Mouse (Mus musculus): ENCODE data around the gene Dlg2. TPM values are rescaled to one million over a fixed set of nuclear protein-coding genes. Genes with fewer than 3 reads are reported as not detected.

Dlg2 gene
- polyA plus RNA-seq, 1 experiment from 2014 or later = 4.1 TPM

- H3K4me3 ChIP-seq (replicated peaks) = peak overlapping the region; percentile 38
- no peaks in the 10 kb centered on the region for H3K9me3 ChIP-seq
- WGBS = 21% methylated on average over 29 of the region's 29 CpGs
- peak overlapping the region; percentile 78 for H3K4me2 ChIP-seq
- peak; percentile 27; the same call in 1 of the 2 replicates for ATAC-seq (ENCODE audit: insufficient read depth, low FRiP score, low read depth)
- no peak overlapping the region for H3K27ac ChIP-seq
- no peaks in the 10 kb centered on the region for H3K36me3 ChIP-seq
- H3K27me3 ChIP-seq (replicated peaks) = no peaks in the 10 kb centered on the region
- peak overlapping the region; percentile 29; the same call in 1 of the 2 replicates for H3K9ac ChIP-seq
- H3K4me1 ChIP-seq = peaks cover 5% of the 10 kb centered on the region
These were observed 1704.4 kb downstream of the Dlg2 start for GRCm38 (mm10) chr7:92180591-92181587.

GRCm38 (mm10) chr7:92181959-92182612 lies 1705.6 kb downstream of the Dlg2 start:
- H3K4me3 ChIP-seq (replicated peaks) = no peak overlapping the region
- H3K9ac ChIP-seq = no peak overlapping the region
- 22% methylated on average over 10 of the region's 10 CpGs for WGBS

GRCm38 (mm10) chr7:92184371-92185059 lies 1708.0 kb downstream of the Dlg2 start:
- H3K27ac ChIP-seq = no peak overlapping the region
- H3K4me1 ChIP-seq = peaks cover 5% of the 10 kb centered on the region
- H3K36me3 ChIP-seq = no peaks in the 10 kb centered on the region
- no peaks in the 10 kb centered on the region for H3K27me3 ChIP-seq (replicated peaks)
- no peak for ATAC-seq (ENCODE audit: insufficient read depth, low FRiP score, low read depth)
- no peaks in the 10 kb centered on the region for H3K9me3 ChIP-seq
- H3K4me2 ChIP-seq = no peak overlapping the region
- WGBS = 79% methylated on average over 7 of the region's 7 CpGs
- H3K4me3 ChIP-seq (replicated peaks) = no peak overlapping the region
- H3K9ac ChIP-seq = no peak overlapping the region

More at GRCm38 (mm10) chr7:92181959-92182612, 1705.6 kb downstream of the Dlg2 start:
- peak overlapping the region; percentile 19; the same call in 1 of the 2 replicates for H3K4me2 ChIP-seq
- no peaks in the 10 kb centered on the region for H3K27me3 ChIP-seq (replicated peaks)
- no peaks in the 10 kb centered on the region for H3K36me3 ChIP-seq
- peaks cover 5% of the 10 kb centered on the region for H3K4me1 ChIP-seq
- no peak overlapping the region for H3K27ac ChIP-seq
- 0 out of 2 replicates have a peak, but pooled peaks have one; percentile 22 for ATAC-seq (ENCODE audit: insufficient read depth, low FRiP score, low read depth)
- no peaks in the 10 kb centered on the region for H3K9me3 ChIP-seq

GRCm38 (mm10) chr7:92186341-92186740 lies 1709.9 kb downstream of the Dlg2 start:
- H3K4me3 ChIP-seq (replicated peaks) = no peak overlapping the region
- no peaks in the 10 kb centered on the region for H3K4me1 ChIP-seq
- no peaks in the 10 kb centered on the region for H3K27me3 ChIP-seq (replicated peaks)
- H3K36me3 ChIP-seq = no peaks in the 10 kb centered on the region
- no peak overlapping the region for H3K27ac ChIP-seq
- WGBS = 83% methylated on average over 5 of the region's 5 CpGs
- H3K9ac ChIP-seq = no peak overlapping the region
- no peaks in the 10 kb centered on the region for H3K9me3 ChIP-seq
- no peak overlapping the region for H3K4me2 ChIP-seq
- no peak for ATAC-seq (ENCODE audit: insufficient read depth, low FRiP score, low read depth)

- Histone ChIP-seq H3K9me3 (no peaks in the 10 kb centered on the region), H3K27me3 (replicated peaks) (no peaks in the 10 kb centered on the region), H3K36me3 (no peaks in the 10 kb centered on the region), H3K4me2 (no peak overlapping the region), H3K27ac (no peak overlapping the region), H3K9ac (no peak overlapping the region), H3K4me1 (no peaks in the 10 kb centered on the region), H3K4me3 (replicated peaks) (no peak overlapping the region)
- ATAC-seq (ENCODE audit: insufficient read depth, low FRiP score, low read depth) = no peak
- WGBS = 62% methylated on average over 6 of the region's 6 CpGs
These were observed 1712.7 kb downstream of the Dlg2 start for GRCm38 (mm10) chr7:92189149-92189548.

GRCm38 (mm10) chr7:92196004-92196403 lies 1719.5 kb downstream of the Dlg2 start:
- Histone ChIP-seq H3K27me3 (replicated peaks) (no peaks in the 10 kb centered on the region), H3K9me3 (no peaks in the 10 kb centered on the region), H3K4me2 (no peak overlapping the region), H3K9ac (no peak overlapping the region), H3K27ac (no peak overlapping the region), H3K4me1 (no peaks in the 10 kb centered on the region), H3K36me3 (no peaks in the 10 kb centered on the region), H3K4me3 (replicated peaks) (no peak overlapping the region)
- ATAC-seq (ENCODE audit: insufficient read depth, low FRiP score, low read depth) = no peak
- WGBS = 75% methylated on average over 4 of the region's 4 CpGs

GRCm38 (mm10) chr7:92197621-92198020 lies 1721.1 kb downstream of the Dlg2 start:
- WGBS = 65% methylated on average over 3 of the region's 3 CpGs
- Histone ChIP-seq H3K9ac (no peak overlapping the region), H3K4me2 (no peak overlapping the region), H3K36me3 (no peaks in the 10 kb centered on the region), H3K9me3 (no peaks in the 10 kb centered on the region), H3K4me1 (no peaks in the 10 kb centered on the region), H3K27ac (no peak overlapping the region), H3K27me3 (replicated peaks) (no peaks in the 10 kb centered on the region), H3K4me3 (replicated peaks) (no peak overlapping the region)
- ATAC-seq (ENCODE audit: insufficient read depth, low FRiP score, low read depth) = no peak

- Histone ChIP-seq H3K4me3 (replicated peaks) (no peak overlapping the region), H3K4me2 (no peak overlapping the region), H3K27me3 (replicated peaks) (no peaks in the 10 kb centered on the region), H3K9ac (no peak overlapping the region), H3K4me1 (no peaks in the 10 kb centered on the region), H3K27ac (no peak overlapping the region), H3K9me3 (no peaks in the 10 kb centered on the region), H3K36me3 (no peaks in the 10 kb centered on the region)
- WGBS = 69% methylated on average over 1 of the region's 1 CpGs
- no peak for ATAC-seq (ENCODE audit: insufficient read depth, low FRiP score, low read depth)
These were observed 1722.7 kb downstream of the Dlg2 start for GRCm38 (mm10) chr7:92199131-92199530.

- no peak overlapping the region for H3K4me2 ChIP-seq
- no peaks in the 10 kb centered on the region for H3K36me3 ChIP-seq
- no peak overlapping the region for H3K4me3 ChIP-seq (replicated peaks)
- no peak for ATAC-seq (ENCODE audit: insufficient read depth, low FRiP score, low read depth)
- no peak overlapping the region for H3K9ac ChIP-seq
- H3K9me3 ChIP-seq = no peaks in the 10 kb centered on the region
- WGBS = 85% methylated on average over 5 of the region's 5 CpGs
- no peaks in the 10 kb centered on the region for H3K27me3 ChIP-seq (replicated peaks)
- H3K27ac ChIP-seq = no peak overlapping the region
- no peaks in the 10 kb centered on the region for H3K4me1 ChIP-seq
These were observed 1734.2 kb downstream of the Dlg2 start for GRCm38 (mm10) chr7:92210701-92211100.

GRCm38 (mm10) chr7:92213751-92214150 lies 1737.3 kb downstream of the Dlg2 start:
- Histone ChIP-seq H3K9ac (no peak overlapping the region), H3K36me3 (no peaks in the 10 kb centered on the region), H3K4me3 (replicated peaks) (no peak overlapping the region), H3K27ac (no peak overlapping the region), H3K4me1 (no peaks in the 10 kb centered on the region), H3K4me2 (no peak overlapping the region), H3K27me3 (replicated peaks) (no peaks in the 10 kb centered on the region), H3K9me3 (no peaks in the 10 kb centered on the region)
- ATAC-seq (ENCODE audit: insufficient read depth, low FRiP score, low read depth) = no peak
- WGBS = 83% methylated on average over 5 of the region's 5 CpGs

- Histone ChIP-seq H3K27me3 (replicated peaks) (no peaks in the 10 kb centered on the region), H3K4me2 (no peak overlapping the region), H3K36me3 (no peaks in the 10 kb centered on the region), H3K4me3 (replicated peaks) (no peak overlapping the region), H3K9ac (no peak overlapping the region), H3K9me3 (no peaks in the 10 kb centered on the region), H3K27ac (no peak overlapping the region), H3K4me1 (no peaks in the 10 kb centered on the region)
- ATAC-seq (ENCODE audit: insufficient read depth, low FRiP score, low read depth) = no peak
These were observed 1741.7 kb downstream of the Dlg2 start for GRCm38 (mm10) chr7:92218171-92218570.

GRCm38 (mm10) chr7:92220619-92221018 lies 1744.1 kb downstream of the Dlg2 start:
- Histone ChIP-seq H3K27ac (no peak overlapping the region), H3K4me1 (no peaks in the 10 kb centered on the region), H3K9ac (no peak overlapping the region), H3K4me2 (no peak overlapping the region), H3K4me3 (replicated peaks) (no peak overlapping the region), H3K27me3 (replicated peaks) (no peaks in the 10 kb centered on the region), H3K9me3 (no peaks in the 10 kb centered on the region), H3K36me3 (no peaks in the 10 kb centered on the region)
- ATAC-seq (ENCODE audit: insufficient read depth, low FRiP score, low read depth) = no peak
